Mouse (Mus musculus) heart, embryonic 15.5 days (tissue): ENCODE results near the gene Mars2. TPM values are rescaled to one million over a fixed set of nuclear protein-coding genes. Genes with fewer than 3 reads are reported as not detected.

ENCODE experiments used
- ATAC-seq: fragments of 200-750 bp; cut with Nextera tagmentation; replicated peaks from 2 replicates; pipeline ENCODE4 v1.8.0; 2017; ENCODE audit warnings: low read depth, moderate TSS enrichment; ENCODE audit not compliant: insufficient number of reproducible peaks, insufficient read depth, low FRiP score
- H3K27ac ChIP-seq: fragments of 300-500 bp; sonication (generic); 2 replicates; pipeline ENCODE4 v1.5.1; 2015; ENCODE audit warnings: mild to moderate bottlenecking, inconsistent platforms
- H3K27me3 ChIP-seq: fragments of 300-500 bp; sonication (generic); 2 replicates; pipeline ENCODE4 v1.6.1; 2015; ENCODE audit warnings: inconsistent platforms
- H3K36me3 ChIP-seq: fragments of 300-500 bp; sonication (generic); 2 replicates; pipeline ENCODE4 v1.6.1; 2015; ENCODE audit warnings: mild to moderate bottlenecking, inconsistent platforms
- H3K4me1 ChIP-seq: fragments of 300-500 bp; sonication (generic); replicated peaks from 2 replicates; pipeline ENCODE4 v1.6.1; 2015; ENCODE audit warnings: inconsistent platforms
- H3K4me2 ChIP-seq: fragments of 300-500 bp; sonication (generic); 2 replicates; pipeline ENCODE4 v1.6.1; 2015; ENCODE audit warnings: inconsistent platforms, mild to moderate bottlenecking, moderate library complexity
- H3K4me3 ChIP-seq: fragments of 300-500 bp; sonication (generic); 2 replicates; pipeline ENCODE4 v1.5.1; 2015; ENCODE audit warnings: mild to moderate bottlenecking, inconsistent platforms
- H3K9ac ChIP-seq: fragments of 300-500 bp; sonication (generic); 2 replicates; pipeline ENCODE4 v1.6.1; 2015; ENCODE audit warnings: mild to moderate bottlenecking, inconsistent platforms
- H3K9me3 ChIP-seq: fragments of 300-500 bp; sonication (generic); replicated peaks from 2 replicates; pipeline ENCODE4 v1.6.1; 2016; ENCODE audit warnings: inconsistent platforms
- WGBS: fragments of 180-500 bp; shearing (Covaris S2); methylation state at CpG from one replicate; pipeline ENCODE4 v1.1.7; 2015; ENCODE audit warnings: mixed read lengths; 5-methylcytosine and 5-hydroxymethylcytosine counted together
- polyA plus RNA-seq: library from polyadenylated mRNA; unstranded; fragments of >200 nt; fragmentation: Nextera tagmentation; extraction: Ambion mirVana; gene quantifications from 2 replicates; pipeline ENCODE4 v1.2.1, GENCODE M21; 2015

Gene Mars2
- polyA plus RNA-seq, 1 experiment from 2014 or later, result 3.3 TPM

GRCm38 (mm10) chr1:55264385-55264784 lies 27.4 kb downstream of the Mars2 start:
- H3K9me3 ChIP-seq, result no peaks in the 10 kb centered on the region
- H3K36me3 ChIP-seq, result no peaks in the 10 kb centered on the region
- H3K4me1 ChIP-seq, result no peaks in the 10 kb centered on the region
- no peaks in the 10 kb centered on the region for H3K27me3 ChIP-seq
- ATAC-seq, result no peak
- no peak overlapping the region for H3K9ac ChIP-seq
- no peak overlapping the region for H3K27ac ChIP-seq
- WGBS, result 16% methylated on average over 2 of the region's 2 CpGs
- no peak overlapping the region for H3K4me3 ChIP-seq
- no peak overlapping the region for H3K4me2 ChIP-seq

- no peaks in the 10 kb centered on the region for H3K36me3 ChIP-seq
- H3K4me2 ChIP-seq, result no peak overlapping the region
- no peak for ATAC-seq
- H3K9ac ChIP-seq, result no peak overlapping the region
- H3K27me3 ChIP-seq, result no peaks in the 10 kb centered on the region
- no peak overlapping the region for H3K27ac ChIP-seq
- no peak overlapping the region for H3K4me3 ChIP-seq
- H3K4me1 ChIP-seq, result no peaks in the 10 kb centered on the region
- 66% methylated on average over 2 of the region's 2 CpGs for WGBS
- no peaks in the 10 kb centered on the region for H3K9me3 ChIP-seq
These were observed 28.5 kb downstream of the Mars2 start for GRCm38 (mm10) chr1:55265447-55265846.

DNA sequence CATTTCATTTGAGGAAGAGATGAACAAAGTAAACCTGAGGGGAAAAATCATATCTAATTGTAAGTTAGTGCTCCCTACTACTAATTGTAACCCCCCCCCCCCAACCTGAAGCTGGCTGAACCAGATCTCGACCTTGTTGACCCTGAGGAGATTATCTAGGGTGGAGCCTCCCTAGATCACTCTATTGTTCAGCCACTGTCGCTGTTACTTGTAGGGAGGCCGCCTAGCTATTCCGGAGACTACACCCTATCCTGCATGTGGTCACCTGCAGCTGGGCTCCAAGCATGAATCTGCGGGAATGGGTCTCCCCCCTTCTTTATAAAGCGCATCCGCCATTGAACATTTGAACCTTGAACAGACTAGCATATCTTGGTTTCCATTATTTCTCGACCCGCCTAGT lies 42.1 kb downstream of the Mars2 start:
- WGBS, result 68% methylated on average over 9 of the region's 9 CpGs
- Histone ChIP-seq H3K27ac (no peak overlapping the region), H3K4me3 (no peak overlapping the region), H3K4me2 (no peak overlapping the region), H3K9ac (no peak overlapping the region), H3K36me3 (no peaks in the 10 kb centered on the region), H3K4me1 (no peaks in the 10 kb centered on the region), H3K9me3 (no peaks in the 10 kb centered on the region), H3K27me3 (no peaks in the 10 kb centered on the region)
- no peak for ATAC-seq

Other genes starting within 250 kb of the Mars2 start
- 189 and 205 TPM in 2 replicates for gene Sf3b1, start 209.7 kb upstream of the Mars2 start, polyA plus RNA-seq
- gene Coq10b, start 184.4 kb upstream of the Mars2 start, polyA plus RNA-seq, result 17.4 and 18.7 TPM in 2 replicates
- gene Hspe1, start 149.0 kb upstream of the Mars2 start, polyA plus RNA-seq, result 254 and 359 TPM in 2 replicates
- gene Hspd1, start 148.9 kb upstream of the Mars2 start, polyA plus RNA-seq, result 417 and 450 TPM in 2 replicates
- 105 and 109 TPM in 2 replicates for gene Mob4, start 105.9 kb upstream of the Mars2 start, polyA plus RNA-seq
- gene Rftn2, start 10.4 kb upstream of the Mars2 start, polyA plus RNA-seq, result 9.4 and 10.3 TPM in 2 replicates
- 0.13 TPM in 1 of 2 replicates, not detected in the other for gene Boll, start 126.3 kb downstream of the Mars2 start, polyA plus RNA-seq
- 0.91 and 1.0 TPM in 2 replicates for gene Plcl1, start 168.7 kb downstream of the Mars2 start, polyA plus RNA-seq